Mouse (Mus musculus): ENCODE results near the gene Pif1.

Pif1 gene

GRCm38 (mm10) chr9:65562081-65562506 lies 24.9 kb upstream of the Pif1 start:
- peak; percentile 56 to 71 for DNase-seq

GRCm38 (mm10) chr9:65563073-65563472 lies 23.9 kb upstream of the Pif1 start:
- no peak for DNase-seq

- no peak for DNase-seq
These were observed 22.3 kb upstream of the Pif1 start for GRCm38 (mm10) chr9:65564698-65565097.

GRCm38 (mm10) chr9:65568787-65569186 lies 18.2 kb upstream of the Pif1 start:
- DNase-seq, result no peak

GRCm38 (mm10) chr9:65569491-65569971 lies 17.4 kb upstream of the Pif1 start:
- peak in 1 of 2 experiments; percentile 41 for DNase-seq

GRCm38 (mm10) chr9:65572837-65573236 lies 14.1 kb upstream of the Pif1 start:
- DNase-seq, result no peak

GRCm38 (mm10) chr9:65574513-65575392 lies 12.2 kb upstream of the Pif1 start:
- no peak for DNase-seq

- peak; percentile 69 to 74 for DNase-seq
These were observed 11.4 kb upstream of the Pif1 start for GRCm38 (mm10) chr9:65575393-65576196.

GRCm38 (mm10) chr9:65576861-65577510 lies 10.0 kb upstream of the Pif1 start:
- peak; percentile 36 to 52 for DNase-seq

- no peak for DNase-seq
These were observed 9.3 kb upstream of the Pif1 start for GRCm38 (mm10) chr9:65577511-65578196.

- peak; percentile 48 to 56 for DNase-seq
These were observed 8.1 kb upstream of the Pif1 start for GRCm38 (mm10) chr9:65578801-65579249.

GRCm38 (mm10) chr9:65579781-65580371 lies 7.1 kb upstream of the Pif1 start, which contains the start of gene Plekho2:
Gene Plekho2 (minus strand): TSS chr9:65580040.
- peak; percentile 97 to 98 for DNase-seq

GRCm38 (mm10) chr9:65580401-65581256 lies 6.3 kb upstream of the Pif1 start:
- DNase-seq, result peak; percentile 90 to 94

- peak; percentile 58 to 75 for DNase-seq
These were observed 3.9 kb upstream of the Pif1 start for GRCm38 (mm10) chr9:65583045-65583444.

- DNase-seq, result peak in 1 of 2 experiments; percentile 25
These were observed 261 bp downstream of the Pif1 start for GRCm38 (mm10) chr9:65587270-65587572.

- DNase-seq, result peak; percentile 58 to 67
These were observed 806 bp downstream of the Pif1 start for GRCm38 (mm10) chr9:65587573-65588358.

- no peak for DNase-seq
These were observed 2.1 kb downstream of the Pif1 start for GRCm38 (mm10) chr9:65589091-65589490.

- no peak for DNase-seq
These were observed 5.8 kb downstream of the Pif1 start for GRCm38 (mm10) chr9:65592721-65593120.

- peak in 1 of 2 experiments; percentile 36 for DNase-seq
These were observed 6.6 kb downstream of the Pif1 start for GRCm38 (mm10) chr9:65593596-65593995.

- DNase-seq, result peak; percentile 58 to 74
These were observed 11.8 kb downstream of the Pif1 start for GRCm38 (mm10) chr9:65598765-65599249.
